Mouse (Mus musculus): ENCODE measurements at regions not wholly inside any gene's neighbourhood (a gene's known extent, or its start where the extent isn't known, plus 50 kb on each side); places are given as distances from the start of the nearest gene placed in this dataset.

GRCm38 (mm10) chr13:31082448-31083140, 108.6 kb downstream of the Gm5447 start:
- peak; percentile 93 for DNase-seq (ENCODE audit: low spot score)
- no peaks in the 10 kb centered on the region for H3K36me3 ChIP-seq (ENCODE audit: control insufficient read depth, insufficient read depth, low read length)
- no peak for TF ChIP-seq POLR2A (IDR thresholded peaks at IDR 0.05; ENCODE audit: borderline replicate concordance, extremely low read depth, insufficient read depth, insufficient read length)
- H3K4me1 ChIP-seq (ENCODE audit: control insufficient read depth, insufficient read depth, low read length) = peaks cover 6% of the 10 kb centered on the region; the same call in 1 of the 2 replicates
- H3K9me3 ChIP-seq (ENCODE audit: control insufficient read depth, low read length) = no peaks in the 10 kb centered on the region
- peaks cover 17% of the 10 kb centered on the region for H3K27me3 ChIP-seq (ENCODE audit: control insufficient read depth, insufficient read depth, low read length)
- H3K4me2 ChIP-seq (replicated peaks; ENCODE audit: low read depth, low read length, severe bottlenecking) = no peak overlapping the region
- ATAC-seq (ENCODE audit: low FRiP score, low read depth) = no peak
- no peak overlapping the region for H3K27ac ChIP-seq (replicated peaks; ENCODE audit: low read depth, low read length)
- WGBS = 32% methylated on average over 13 of the region's 13 CpGs
- no peak overlapping the region for H3K4me3 ChIP-seq (replicated peaks; ENCODE audit: low read length)
- H3K9ac ChIP-seq (ENCODE audit: low read depth, low read length, severe bottlenecking) = no peak overlapping the region

DNA sequence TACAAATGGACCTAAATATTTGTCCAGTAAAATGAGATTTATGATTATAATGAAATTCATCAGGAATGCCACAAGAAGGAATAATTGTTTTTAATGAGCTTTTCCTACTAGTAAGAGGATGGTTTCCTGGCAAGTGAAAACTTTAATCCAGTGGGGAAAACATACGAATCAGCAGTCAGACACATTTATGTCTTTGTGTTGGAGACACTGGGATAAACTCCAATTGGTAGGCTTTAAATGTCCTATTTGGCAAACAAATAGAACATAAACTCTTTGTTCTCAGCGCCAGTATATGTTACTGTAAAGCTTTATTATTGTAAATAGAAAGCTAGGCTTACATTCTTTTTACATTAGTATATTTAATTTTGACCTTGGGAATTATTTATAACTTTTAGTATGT, 127.0 kb downstream of the Gm5447 start:
- no peaks in the 10 kb centered on the region for H3K27me3 ChIP-seq (ENCODE audit: control insufficient read depth, insufficient read depth, low read length)
- no peak for TF ChIP-seq POLR2A (IDR thresholded peaks at IDR 0.05; ENCODE audit: borderline replicate concordance, extremely low read depth, insufficient read depth, insufficient read length)
- H3K4me1 ChIP-seq (ENCODE audit: control insufficient read depth, insufficient read depth, low read length) = no peaks in the 10 kb centered on the region
- no peak overlapping the region for H3K4me3 ChIP-seq (replicated peaks; ENCODE audit: low read length)
- DNase-seq (ENCODE audit: low spot score) (no peak), ATAC-seq (ENCODE audit: low FRiP score, low read depth) (no peak)
- no peaks in the 10 kb centered on the region for H3K9me3 ChIP-seq (ENCODE audit: control insufficient read depth, low read length)
- 55% methylated on average over 2 of the region's 2 CpGs for WGBS
- no peak overlapping the region for H3K4me2 ChIP-seq (replicated peaks; ENCODE audit: low read depth, low read length, severe bottlenecking)
- no peak overlapping the region for H3K27ac ChIP-seq (replicated peaks; ENCODE audit: low read depth, low read length)
- no peak overlapping the region for H3K9ac ChIP-seq (ENCODE audit: low read depth, low read length, severe bottlenecking)
- no peaks in the 10 kb centered on the region for H3K36me3 ChIP-seq (ENCODE audit: control insufficient read depth, insufficient read depth, low read length)

GRCm38 (mm10) chr13:31107434-31107833, 133.4 kb downstream of the Gm5447 start:
- H3K4me3 ChIP-seq (replicated peaks; ENCODE audit: low read length) = no peak overlapping the region
- TF ChIP-seq POLR2A (IDR thresholded peaks at IDR 0.05; ENCODE audit: borderline replicate concordance, extremely low read depth, insufficient read depth, insufficient read length) = no peak
- 85% methylated on average over 2 of the region's 2 CpGs for WGBS
- no peak for DNase-seq (ENCODE audit: low spot score)
- no peaks in the 10 kb centered on the region for H3K36me3 ChIP-seq (ENCODE audit: control insufficient read depth, insufficient read depth, low read length)
- no peak overlapping the region for H3K4me2 ChIP-seq (replicated peaks; ENCODE audit: low read depth, low read length, severe bottlenecking)
- no peaks in the 10 kb centered on the region for H3K27me3 ChIP-seq (ENCODE audit: control insufficient read depth, insufficient read depth, low read length)
- H3K4me1 ChIP-seq (ENCODE audit: control insufficient read depth, insufficient read depth, low read length) = no peaks in the 10 kb centered on the region
- H3K9ac ChIP-seq (ENCODE audit: low read depth, low read length, severe bottlenecking) = no peak overlapping the region
- H3K27ac ChIP-seq (replicated peaks; ENCODE audit: low read depth, low read length) = no peak overlapping the region
- ATAC-seq (ENCODE audit: low FRiP score, low read depth) = no peak
- H3K9me3 ChIP-seq (ENCODE audit: control insufficient read depth, low read length) = no peaks in the 10 kb centered on the region

- H3K36me3 ChIP-seq (ENCODE audit: control insufficient read depth, insufficient read depth, low read length) = no peaks in the 10 kb centered on the region
- DNase-seq (ENCODE audit: low spot score) = peak; percentile 40
- WGBS = 60% methylated on average over 2 of the region's 2 CpGs
Measured at GRCm38 (mm10) chr13:31109231-31109630, 135.2 kb downstream of the Gm5447 start.

GRCm38 (mm10) chr13:31122689-31123088, 148.7 kb downstream of the Gm5447 start:
- WGBS = 75% methylated on average over 2 of the region's 2 CpGs
- no peaks in the 10 kb centered on the region for H3K9me3 ChIP-seq (ENCODE audit: control insufficient read depth, low read length)
- no peak for DNase-seq (ENCODE audit: low spot score)
- ATAC-seq (ENCODE audit: low FRiP score, low read depth) = no peak
- no peak overlapping the region for H3K4me3 ChIP-seq (replicated peaks; ENCODE audit: low read length)
- H3K27ac ChIP-seq (replicated peaks; ENCODE audit: low read depth, low read length) = no peak overlapping the region
- H3K36me3 ChIP-seq (ENCODE audit: control insufficient read depth, insufficient read depth, low read length) = no peaks in the 10 kb centered on the region
- H3K9ac ChIP-seq (ENCODE audit: low read depth, low read length, severe bottlenecking) = no peak overlapping the region
- no peaks in the 10 kb centered on the region for H3K4me1 ChIP-seq (ENCODE audit: control insufficient read depth, insufficient read depth, low read length)
- no peaks in the 10 kb centered on the region for H3K27me3 ChIP-seq (ENCODE audit: control insufficient read depth, insufficient read depth, low read length)
- TF ChIP-seq POLR2A (IDR thresholded peaks at IDR 0.05; ENCODE audit: borderline replicate concordance, extremely low read depth, insufficient read depth, insufficient read length) = no peak
- no peak overlapping the region for H3K4me2 ChIP-seq (replicated peaks; ENCODE audit: low read depth, low read length, severe bottlenecking)

More at GRCm38 (mm10) chr13:31109231-31109630, 135.2 kb downstream of the Gm5447 start:
- H3K27ac ChIP-seq (replicated peaks; ENCODE audit: low read depth, low read length) = no peak overlapping the region
- no peak for ATAC-seq (ENCODE audit: low FRiP score, low read depth)
- no peak overlapping the region for H3K9ac ChIP-seq (ENCODE audit: low read depth, low read length, severe bottlenecking)
- TF ChIP-seq POLR2A (IDR thresholded peaks at IDR 0.05; ENCODE audit: borderline replicate concordance, extremely low read depth, insufficient read depth, insufficient read length) = no peak
- no peaks in the 10 kb centered on the region for H3K4me1 ChIP-seq (ENCODE audit: control insufficient read depth, insufficient read depth, low read length)
- no peak overlapping the region for H3K4me3 ChIP-seq (replicated peaks; ENCODE audit: low read length)
- H3K27me3 ChIP-seq (ENCODE audit: control insufficient read depth, insufficient read depth, low read length) = no peaks in the 10 kb centered on the region
- no peak overlapping the region for H3K4me2 ChIP-seq (replicated peaks; ENCODE audit: low read depth, low read length, severe bottlenecking)
- H3K9me3 ChIP-seq (ENCODE audit: control insufficient read depth, low read length) = no peaks in the 10 kb centered on the region

Data from limb, embryonic 14.5 days (tissue).